Mouse (Mus musculus) natural killer cell, adult 2 months (primary cell): Measurements from ENCODE around the gene Clybl.

Experiments used
- DNase-seq, 2 experiments: peaks; one replicate each; pipeline ENCODE4 v3.0.0; 2022; ENCODE audit warnings: low spot score in 2 of 2

Gene Clybl

GRCm38 (mm10) chr14:122196851-122197250, 15.3 kb downstream of the Clybl start:
- no peak for DNase-seq

GRCm38 (mm10) chr14:122200247-122200885, 18.9 kb downstream of the Clybl start:
- DNase-seq = no peak

GRCm38 (mm10) chr14:122209177-122209576, 27.7 kb downstream of the Clybl start:
- DNase-seq = no peak

GRCm38 (mm10) chr14:122213590-122213989, 32.1 kb downstream of the Clybl start:
- no peak for DNase-seq

- no peak for DNase-seq
Observed at GRCm38 (mm10) chr14:122214126-122214525, 32.6 kb downstream of the Clybl start.

- DNase-seq = no peak
Observed at GRCm38 (mm10) chr14:122217221-122217620, 35.7 kb downstream of the Clybl start.

- no peak for DNase-seq
Observed at GRCm38 (mm10) chr14:122222934-122223374, 41.5 kb downstream of the Clybl start.

GRCm38 (mm10) chr14:122223461-122224102, 42.1 kb downstream of the Clybl start:
- peak; percentile 65 to 71 for DNase-seq

GRCm38 (mm10) chr14:122224103-122224494, 42.6 kb downstream of the Clybl start:
- DNase-seq = no peak

- DNase-seq = no peak
Observed at GRCm38 (mm10) chr14:122224501-122224928, 43.0 kb downstream of the Clybl start.

- DNase-seq = no peak
Observed at GRCm38 (mm10) chr14:122225479-122226132, 44.1 kb downstream of the Clybl start.

GRCm38 (mm10) chr14:122226133-122226515, 44.6 kb downstream of the Clybl start:
- DNase-seq = no peak

- no peak for DNase-seq
Observed at GRCm38 (mm10) chr14:122226666-122227453, 45.4 kb downstream of the Clybl start.

- no peak for DNase-seq
Observed at GRCm38 (mm10) chr14:122227454-122227951, 46.0 kb downstream of the Clybl start.

- DNase-seq = no peak
Observed at GRCm38 (mm10) chr14:122228816-122229551, 47.5 kb downstream of the Clybl start.

- no peak for DNase-seq
Observed at GRCm38 (mm10) chr14:122229988-122230387, 48.5 kb downstream of the Clybl start.

GRCm38 (mm10) chr14:122230621-122231025, 49.1 kb downstream of the Clybl start:
- DNase-seq = no peak

GRCm38 (mm10) chr14:122231073-122231472, 49.6 kb downstream of the Clybl start:
- DNase-seq = no peak

GRCm38 (mm10) chr14:122233212-122233714, 51.8 kb downstream of the Clybl start:
- no peak for DNase-seq

GRCm38 (mm10) chr14:122243874-122244273, 62.4 kb downstream of the Clybl start:
- DNase-seq = no peak
